Mouse (Mus musculus) megakaryocyte, embryonic 14.5 days (primary cell): Measurements from ENCODE around the gene Nr3c2.

ENCODE experiments used
- FLI1 ChIP-seq: IDR thresholded peaks from 2 replicates; pipeline ENCODE4 v1.6.1; 2012; ENCODE audit warnings: low read length, inconsistent platforms, mixed read lengths
- GATA1 ChIP-seq: IDR thresholded peaks from 3 replicates; pipeline ENCODE4 v1.6.1; 2012; ENCODE audit warnings: mixed read lengths, low read length, inconsistent platforms, borderline replicate concordance

- TF ChIP-seq GATA1 (no peak), FLI1 (no peak)
These were observed 65.8 kb downstream of the Nr3c2 start for GRCm38 (mm10) chr8:76965046-76965445.
